Comparison of ENCODE assay signal across 19 mouse cellular contexts in genomic region chr3:146657433-146657832, GRCm38 (mm10). TPM values are rescaled to one million over a fixed set of nuclear protein-coding genes. Genes with fewer than 3 reads are reported as not detected.
DNase-seq lines count a peak whose midpoint lies in the region; ATAC-seq and TF ChIP-seq lines count a peak whose summit lies in the region.
"Had no signal": no experiment of that assay in that cellular context is flagged by ENCODE, and none has a peak within 500 bp of the region (broad histone marks: within the 10 kb centered on the region; RNA-seq: fewer than 3 reads in every experiment).

No protein-coding gene starts in this region.

- no peak overlapping the region for H3K4me2 ChIP-seq in heart, embryonic 11.5 days
- no peak overlapping the region for H3K4me2 ChIP-seq in stomach, postnatal 0 days (replicated peaks; ENCODE audit: low read depth)
- H3K4me2 ChIP-seq: liver, embryonic 15.5 days; stomach, embryonic 15.5 days had no signal

- no peaks in the 10 kb centered on the region for H3K9me3 ChIP-seq in heart, embryonic 11.5 days (replicated peaks; ENCODE audit: control insufficient read depth, low read length)
- H3K9me3 ChIP-seq in stomach, postnatal 0 days (ENCODE audit: control insufficient read depth, low read length) = no peaks in the 10 kb centered on the region
- H3K9me3 ChIP-seq: embryonic facial prominence, embryonic 10.5 days; liver, embryonic 15.5 days; stomach, embryonic 15.5 days had no signal

- ATAC-seq in heart, embryonic 11.5 days (replicated peaks; ENCODE audit: insufficient number of reproducible peaks, low FRiP score, low TSS enrichment) = no peak
- 0 out of 2 replicates have a peak, but pooled peaks have one; percentile 26 for ATAC-seq in stomach, postnatal 0 days (ENCODE audit: low FRiP score, low TSS enrichment)
- ATAC-seq: intestine, embryonic 16.5 days had no signal

- 88% methylated on average over 5 of the region's 5 CpGs for WGBS in heart, embryonic 11.5 days (ENCODE audit: insufficient replicate concordance)
- 79% methylated on average over 5 of the region's 5 CpGs for WGBS in stomach, postnatal 0 days

- no peak overlapping the region for H3K27ac ChIP-seq in heart, embryonic 11.5 days (ENCODE audit: low read depth, low read length)
- no peak overlapping the region for H3K27ac ChIP-seq in stomach, postnatal 0 days (replicated peaks)
- H3K27ac ChIP-seq: embryonic facial prominence, embryonic 10.5 days; liver, embryonic 15.5 days; stomach, embryonic 15.5 days had no signal

- TF ChIP-seq EP300 in stomach, postnatal 0 days (optimal IDR thresholded peaks at IDR 0.05) = no peak

- H3K9ac ChIP-seq in heart, embryonic 11.5 days (ENCODE audit: low read depth, low read length) = no peak overlapping the region
- no peak overlapping the region for H3K9ac ChIP-seq in stomach, postnatal 0 days (ENCODE audit: low read length)
- H3K9ac ChIP-seq: liver, embryonic 15.5 days; stomach, embryonic 15.5 days had no signal

- H3K4me3 ChIP-seq in heart, embryonic 11.5 days (ENCODE audit: low read depth, low read length) = no peak overlapping the region
- H3K4me3 ChIP-seq in stomach, postnatal 0 days (ENCODE audit: low read depth, low read length) = no peak overlapping the region
- H3K4me3 ChIP-seq: embryonic facial prominence, embryonic 10.5 days; liver, embryonic 15.5 days; stomach, embryonic 15.5 days had no signal

- H3K27me3 ChIP-seq in heart, embryonic 11.5 days (ENCODE audit: control insufficient read depth, insufficient read depth, low read length) = no peaks in the 10 kb centered on the region
- H3K27me3 ChIP-seq in stomach, postnatal 0 days (ENCODE audit: control insufficient read depth, insufficient read depth, low read length) = no peaks in the 10 kb centered on the region
- H3K27me3 ChIP-seq: liver, embryonic 15.5 days; stomach, embryonic 15.5 days had no signal

- H3K36me3 ChIP-seq in heart, embryonic 11.5 days (ENCODE audit: control insufficient read depth, insufficient read depth, low read length) = no peaks in the 10 kb centered on the region
- H3K36me3 ChIP-seq in stomach, postnatal 0 days (ENCODE audit: control insufficient read depth, insufficient read depth, low read length) = no peaks in the 10 kb centered on the region
- H3K36me3 ChIP-seq: embryonic facial prominence, embryonic 10.5 days; liver, embryonic 15.5 days; stomach, embryonic 15.5 days had no signal

- DNase-seq in heart, adult 11 months = peak; percentile 86
- peak; percentile 9 for DNase-seq in lung, postnatal 36 days
- no peak for DNase-seq in lung, postnatal 25 days (ENCODE audit: low spot score)
- peak; percentile 10 for DNase-seq in c-Kit-positive CD71-negative TER-119-negative erythroid progenitor cells, embryonic 14.5 days (ENCODE audit: low read depth)
- no peak for DNase-seq in stomach, postnatal 0 days (ENCODE audit: low spot score)
- DNase-seq in left cerebral cortex, adult 18-20 months (ENCODE audit: low spot score in 2 of 2) = no peak
- DNase-seq in embryo, embryonic 11 days = no peak
- DNase-seq: cerebellum, adult 2 months; heart, postnatal 14 days; kidney, postnatal 36 days; thymus, postnatal 25 days had no signal

- peaks cover 9% of the 10 kb centered on the region for H3K4me1 ChIP-seq in heart, embryonic 11.5 days (ENCODE audit: control insufficient read depth, insufficient read depth, low read length)
- no peaks in the 10 kb centered on the region for H3K4me1 ChIP-seq in stomach, postnatal 0 days (replicated peaks; ENCODE audit: control insufficient read depth, insufficient read depth)
- H3K4me1 ChIP-seq: stomach, embryonic 15.5 days had no signal

- TF ChIP-seq CTCF in stomach, postnatal 0 days (IDR thresholded peaks at IDR 0.05; ENCODE audit: low read depth) = no peak

RNA-seq across cellular contexts. Expression of gene 4930503B20Rik, which starts 6.3 kb away (rescaled TPM):
- not detected in 2 replicates for polyA plus RNA-seq in heart, embryonic 11.5 days (2014; fragmentation: Nextera tagmentation; extraction: Ambion mirVana)
- polyA plus RNA-seq in stomach, postnatal 0 days (2015; fragmentation: Nextera tagmentation; extraction: Ambion mirVana) = not detected in 2 replicates
- total RNA-seq in left cerebral cortex, adult 18-20 months (2021) = not detected
- total RNA-seq: adrenal gland, adult 18-20 months had no signal
- polyA plus RNA-seq: cerebellum, adult 2 months; embryonic facial prominence, embryonic 10.5 days; intestine, embryonic 16.5 days; liver, embryonic 15.5 days; small intestine, adult 2 months; stomach, embryonic 15.5 days had no signal

RNA-seq across cellular contexts. Expression of gene Samd13, which starts 28.0 kb away (rescaled TPM):
- 1.2 and 1.7 TPM in 2 replicates for polyA plus RNA-seq in heart, embryonic 11.5 days (2014; fragmentation: Nextera tagmentation; extraction: Ambion mirVana)
- 0.45 and 0.64 TPM in 2 replicates for polyA plus RNA-seq in stomach, postnatal 0 days (2015; fragmentation: Nextera tagmentation; extraction: Ambion mirVana)
- total RNA-seq in left cerebral cortex, adult 18-20 months (2021) = under 1 TPM; 0.23 to 0.59 TPM
- polyA plus RNA-seq: cerebellum, adult 2 months; small intestine, adult 2 months had no signal

RNA-seq across cellular contexts. Expression of gene Dnase2b, which starts 42.0 kb away (rescaled TPM):
- polyA plus RNA-seq in heart, embryonic 11.5 days (2014; fragmentation: Nextera tagmentation; extraction: Ambion mirVana) = not detected in 2 replicates
- not detected in 2 replicates for polyA plus RNA-seq in stomach, postnatal 0 days (2015; fragmentation: Nextera tagmentation; extraction: Ambion mirVana)
- total RNA-seq in left cerebral cortex, adult 18-20 months (2021) = not detected
- total RNA-seq: adrenal gland, adult 18-20 months; heart, postnatal 14 days; left cerebral cortex, postnatal 25 days had no signal
- polyA plus RNA-seq: cerebellum, adult 2 months; embryonic facial prominence, embryonic 10.5 days; small intestine, adult 2 months had no signal

Comparison
In these comparisons a context has a peak if more than half of its experiments do, and no peak if none do; other contexts are left out.
1. DNase-seq: peak in heart, adult 11 months (single experiment), lung, postnatal 36 days (single experiment) and c-Kit-positive CD71-negative TER-119-negative erythroid progenitor cells, embryonic 14.5 days (single experiment); none in lung, postnatal 25 days (single experiment), stomach, postnatal 0 days (single experiment), left cerebral cortex, adult 18-20 months (0 of 2) and embryo, embryonic 11 days (single experiment).